Mouse (Mus musculus): ENCODE data around the gene Arhgef28. TPM values are rescaled to one million over a fixed set of nuclear protein-coding genes. Genes with fewer than 3 reads are reported as not detected.

Arhgef28 gene
- polyA plus RNA-seq, 1 experiment: 6.7 TPM

DNA sequence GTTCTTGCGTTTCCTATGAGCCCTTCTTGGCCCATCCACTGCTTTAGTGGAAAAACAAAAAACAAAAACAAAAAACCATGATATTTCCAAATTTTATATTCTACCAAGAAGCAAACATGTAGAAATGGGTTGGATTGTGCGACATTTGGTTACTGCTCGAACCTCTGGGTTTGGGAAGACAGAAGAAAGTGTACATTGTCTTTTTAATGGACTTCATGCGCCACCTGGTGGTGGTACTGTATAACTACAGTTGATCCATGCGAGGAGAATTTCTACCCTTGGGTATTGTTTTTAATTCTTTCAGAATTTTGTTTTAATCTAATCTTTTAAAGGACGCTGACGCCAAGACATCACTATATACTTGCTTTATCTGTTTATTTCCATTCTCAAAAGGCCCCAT is 268.3 kb downstream of the Arhgef28 start:
- no peak for TF ChIP-seq CTCF (IDR thresholded peaks at IDR 0.05; ENCODE audit: low read depth, low read length)
- no peak for TF ChIP-seq POLR2A (IDR thresholded peaks at IDR 0.05; ENCODE audit: insufficient read depth, low read length)
- no peak for TF ChIP-seq EP300 (IDR thresholded peaks at IDR 0.05; ENCODE audit: insufficient read depth, low read depth, low read length)
- no peak overlapping the region for H3K9ac ChIP-seq (ENCODE audit: low read depth, poor library complexity, severe bottlenecking)
- no peaks in the 10 kb centered on the region for H3K9me3 ChIP-seq (replicated peaks; ENCODE audit: control insufficient read depth, insufficient read depth, low read length, poor library complexity, severe bottlenecking)
- no peak overlapping the region for H3K4me3 ChIP-seq (ENCODE audit: low read depth, low read length)
- H3K36me3 ChIP-seq (ENCODE audit: control insufficient read depth, insufficient read depth, low read length, poor library complexity, severe bottlenecking): no peaks in the 10 kb centered on the region
- no peak overlapping the region for H3K27ac ChIP-seq (ENCODE audit: insufficient read depth, low read length)
- H3K27me3 ChIP-seq (ENCODE audit: control insufficient read depth, insufficient read depth, low read length, poor library complexity, severe bottlenecking): no peaks in the 10 kb centered on the region
- peaks cover 3% of the 10 kb centered on the region for H3K4me1 ChIP-seq (ENCODE audit: control insufficient read depth, insufficient read depth, low read length)

DNA sequence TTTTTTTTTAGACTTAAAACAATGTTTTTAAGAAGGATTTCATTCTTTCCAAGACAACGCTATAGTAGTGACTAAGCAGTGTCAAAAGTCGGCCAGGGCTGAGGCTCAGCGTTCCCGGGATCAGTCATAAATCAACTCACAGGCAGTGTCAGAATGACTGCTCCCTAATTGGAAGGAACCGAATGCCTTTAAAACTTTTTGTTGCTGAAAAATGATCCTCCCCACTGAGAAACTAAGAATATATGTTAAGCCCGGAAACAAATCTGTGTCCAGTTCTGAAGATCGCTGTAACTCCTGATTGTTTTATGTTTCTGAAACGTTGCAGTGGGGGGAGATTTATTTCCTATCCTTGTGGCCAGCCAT is 278.1 kb downstream of the Arhgef28 start:
- H3K27me3 ChIP-seq (ENCODE audit: control insufficient read depth, insufficient read depth, low read length, poor library complexity, severe bottlenecking): no peaks in the 10 kb centered on the region
- H3K9me3 ChIP-seq (replicated peaks; ENCODE audit: control insufficient read depth, insufficient read depth, low read length, poor library complexity, severe bottlenecking): no peaks in the 10 kb centered on the region
- no peaks in the 10 kb centered on the region for H3K4me1 ChIP-seq (ENCODE audit: control insufficient read depth, insufficient read depth, low read length)
- no peak overlapping the region for H3K9ac ChIP-seq (ENCODE audit: low read depth, poor library complexity, severe bottlenecking)
- TF ChIP-seq CTCF (IDR thresholded peaks at IDR 0.05; ENCODE audit: low read depth, low read length) (no peak), POLR2A (IDR thresholded peaks at IDR 0.05; ENCODE audit: insufficient read depth, low read length) (no peak), EP300 (IDR thresholded peaks at IDR 0.05; ENCODE audit: insufficient read depth, low read depth, low read length) (no peak)
- H3K27ac ChIP-seq (ENCODE audit: insufficient read depth, low read length): no peak overlapping the region
- H3K4me3 ChIP-seq (ENCODE audit: low read depth, low read length): no peak overlapping the region
- H3K36me3 ChIP-seq (ENCODE audit: control insufficient read depth, insufficient read depth, low read length, poor library complexity, severe bottlenecking): no peaks in the 10 kb centered on the region

DNA sequence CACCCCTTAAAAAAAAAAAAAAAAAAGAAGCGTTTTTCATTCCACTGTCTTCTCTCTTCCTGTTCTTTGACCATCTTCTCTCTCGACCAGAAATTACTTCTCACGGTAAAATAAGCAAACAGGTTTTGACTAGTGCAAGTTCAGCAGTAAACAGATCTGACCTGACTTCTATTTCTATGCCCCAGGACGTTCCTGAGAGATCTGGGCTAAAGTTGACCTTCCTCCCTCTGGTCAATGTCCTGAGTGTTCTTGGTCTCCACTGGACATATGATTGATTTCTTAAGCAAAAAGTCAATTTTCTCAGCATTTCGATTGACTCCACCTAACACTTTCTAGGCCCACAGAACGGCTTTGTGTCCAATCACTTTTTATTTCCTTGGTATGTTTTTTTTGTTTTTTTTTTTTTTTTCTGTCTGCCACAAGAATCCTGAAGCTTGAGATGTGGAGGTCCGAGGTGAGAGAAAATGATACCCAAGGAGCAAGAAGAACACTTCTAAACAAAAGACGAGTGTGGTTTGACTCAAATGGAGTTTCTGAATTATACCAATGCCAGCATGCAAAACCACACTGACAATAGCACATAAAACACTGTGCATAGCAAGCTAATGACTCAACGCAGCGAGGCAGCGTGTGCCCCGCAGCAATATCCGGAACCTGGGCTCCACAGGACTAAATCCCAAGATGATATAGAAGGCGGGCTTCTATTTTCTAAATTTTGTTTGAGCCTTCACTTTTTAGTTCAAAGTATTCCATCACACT is 278.7 kb downstream of the Arhgef28 start:
- no peaks in the 10 kb centered on the region for H3K36me3 ChIP-seq (ENCODE audit: control insufficient read depth, insufficient read depth, low read length, poor library complexity, severe bottlenecking)
- H3K4me1 ChIP-seq (ENCODE audit: control insufficient read depth, insufficient read depth, low read length): no peaks in the 10 kb centered on the region
- no peak overlapping the region for H3K27ac ChIP-seq (ENCODE audit: insufficient read depth, low read length)
- TF ChIP-seq EP300 (IDR thresholded peaks at IDR 0.05; ENCODE audit: insufficient read depth, low read depth, low read length): no peak
- no peak for TF ChIP-seq CTCF (IDR thresholded peaks at IDR 0.05; ENCODE audit: low read depth, low read length)
- H3K9me3 ChIP-seq (replicated peaks; ENCODE audit: control insufficient read depth, insufficient read depth, low read length, poor library complexity, severe bottlenecking): no peaks in the 10 kb centered on the region
- H3K9ac ChIP-seq (ENCODE audit: low read depth, poor library complexity, severe bottlenecking): no peak overlapping the region
- no peaks in the 10 kb centered on the region for H3K27me3 ChIP-seq (ENCODE audit: control insufficient read depth, insufficient read depth, low read length, poor library complexity, severe bottlenecking)
- no peak overlapping the region for H3K4me3 ChIP-seq (ENCODE audit: low read depth, low read length)

DNA sequence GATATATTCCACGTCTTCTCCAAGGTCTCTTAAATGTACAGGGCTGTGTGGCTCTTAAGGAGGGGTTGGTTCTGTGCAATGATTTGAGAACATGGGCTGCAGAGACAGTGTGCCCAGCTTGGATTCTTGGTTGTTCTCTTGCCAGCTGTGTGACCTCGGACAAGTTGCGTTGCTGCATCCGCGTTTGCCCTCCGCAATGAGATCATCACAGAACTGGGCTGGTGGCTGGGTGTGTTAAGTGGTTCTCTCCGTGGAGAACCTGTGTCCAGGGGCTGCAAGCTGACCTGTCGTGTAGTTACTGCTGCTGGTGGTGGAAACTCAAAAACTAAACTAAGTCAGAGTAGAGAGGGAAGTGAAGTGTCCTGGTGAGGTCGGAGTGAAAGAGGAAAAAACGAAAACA is 279.9 kb downstream of the Arhgef28 start:
- H3K4me3 ChIP-seq (ENCODE audit: low read depth, low read length): no peak overlapping the region
- H3K9me3 ChIP-seq (replicated peaks; ENCODE audit: control insufficient read depth, insufficient read depth, low read length, poor library complexity, severe bottlenecking): no peaks in the 10 kb centered on the region
- no peak for TF ChIP-seq CTCF (IDR thresholded peaks at IDR 0.05; ENCODE audit: low read depth, low read length)
- TF ChIP-seq POLR2A (IDR thresholded peaks at IDR 0.05; ENCODE audit: insufficient read depth, low read length): no peak
- no peak for TF ChIP-seq EP300 (IDR thresholded peaks at IDR 0.05; ENCODE audit: insufficient read depth, low read depth, low read length)
- H3K36me3 ChIP-seq (ENCODE audit: control insufficient read depth, insufficient read depth, low read length, poor library complexity, severe bottlenecking): no peaks in the 10 kb centered on the region
- H3K9ac ChIP-seq (ENCODE audit: low read depth, poor library complexity, severe bottlenecking): no peak overlapping the region
- H3K4me1 ChIP-seq (ENCODE audit: control insufficient read depth, insufficient read depth, low read length): no peaks in the 10 kb centered on the region
- no peak overlapping the region for H3K27ac ChIP-seq (ENCODE audit: insufficient read depth, low read length)
- no peaks in the 10 kb centered on the region for H3K27me3 ChIP-seq (ENCODE audit: control insufficient read depth, insufficient read depth, low read length, poor library complexity, severe bottlenecking)

DNA sequence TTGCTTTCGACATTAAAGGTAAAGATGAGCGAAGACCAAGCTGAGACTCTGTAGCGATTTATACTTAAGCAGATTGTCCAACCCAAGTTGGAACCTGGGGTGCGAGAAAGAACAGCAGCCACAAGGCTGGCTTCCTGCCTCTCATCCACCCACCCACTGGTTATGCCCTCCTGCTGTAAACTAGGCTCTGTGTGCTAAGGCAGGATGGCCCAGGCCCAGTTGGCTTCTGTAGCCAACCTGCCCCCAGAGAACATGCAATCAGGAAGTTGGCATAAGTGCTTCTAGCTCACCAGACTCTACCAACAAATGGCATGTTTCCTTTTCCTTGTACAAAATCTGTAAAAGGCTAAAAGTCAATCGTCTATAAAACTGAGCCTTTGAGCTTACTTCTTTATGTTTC is 283.2 kb downstream of the Arhgef28 start:
- no peaks in the 10 kb centered on the region for H3K9me3 ChIP-seq (replicated peaks; ENCODE audit: control insufficient read depth, insufficient read depth, low read length, poor library complexity, severe bottlenecking)
- H3K4me3 ChIP-seq (ENCODE audit: low read depth, low read length): no peak overlapping the region
- TF ChIP-seq EP300 (IDR thresholded peaks at IDR 0.05; ENCODE audit: insufficient read depth, low read depth, low read length) (no peak), CTCF (IDR thresholded peaks at IDR 0.05; ENCODE audit: low read depth, low read length) (no peak), POLR2A (IDR thresholded peaks at IDR 0.05; ENCODE audit: insufficient read depth, low read length) (no peak)
- no peak overlapping the region for H3K9ac ChIP-seq (ENCODE audit: low read depth, poor library complexity, severe bottlenecking)
- H3K27me3 ChIP-seq (ENCODE audit: control insufficient read depth, insufficient read depth, low read length, poor library complexity, severe bottlenecking): no peaks in the 10 kb centered on the region
- no peaks in the 10 kb centered on the region for H3K4me1 ChIP-seq (ENCODE audit: control insufficient read depth, insufficient read depth, low read length)
- H3K36me3 ChIP-seq (ENCODE audit: control insufficient read depth, insufficient read depth, low read length, poor library complexity, severe bottlenecking): no peaks in the 10 kb centered on the region
- no peak overlapping the region for H3K27ac ChIP-seq (ENCODE audit: insufficient read depth, low read length)

DNA sequence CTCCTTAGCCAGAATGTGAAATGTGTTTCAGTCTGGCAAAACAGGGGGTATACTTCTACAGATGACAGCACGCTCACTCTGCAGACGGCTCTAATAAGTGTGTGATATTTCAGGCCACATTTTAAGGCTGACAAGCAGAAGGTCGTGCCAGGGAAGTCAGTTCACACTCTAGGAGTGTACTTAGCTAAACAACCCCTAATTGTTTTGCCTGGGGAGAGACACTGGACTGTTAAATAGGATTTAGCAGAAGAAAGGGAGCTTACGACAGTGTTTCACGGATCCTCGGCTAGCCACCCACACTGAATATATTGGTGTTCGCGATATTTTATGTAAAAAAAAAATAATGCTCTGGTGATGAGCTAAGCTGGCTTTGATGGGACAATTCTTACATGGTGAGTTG is 286.6 kb downstream of the Arhgef28 start:
- TF ChIP-seq POLR2A (IDR thresholded peaks at IDR 0.05; ENCODE audit: insufficient read depth, low read length): no peak
- TF ChIP-seq CTCF (IDR thresholded peaks at IDR 0.05; ENCODE audit: low read depth, low read length): no peak
- TF ChIP-seq EP300 (IDR thresholded peaks at IDR 0.05; ENCODE audit: insufficient read depth, low read depth, low read length): no peak
- Histone ChIP-seq H3K9me3 (replicated peaks; ENCODE audit: control insufficient read depth, insufficient read depth, low read length, poor library complexity, severe bottlenecking) (no peaks in the 10 kb centered on the region), H3K9ac (ENCODE audit: low read depth, poor library complexity, severe bottlenecking) (no peak overlapping the region), H3K27ac (ENCODE audit: insufficient read depth, low read length) (no peak overlapping the region), H3K4me1 (ENCODE audit: control insufficient read depth, insufficient read depth, low read length) (no peaks in the 10 kb centered on the region), H3K4me3 (ENCODE audit: low read depth, low read length) (no peak overlapping the region), H3K36me3 (ENCODE audit: control insufficient read depth, insufficient read depth, low read length, poor library complexity, severe bottlenecking) (no peaks in the 10 kb centered on the region), H3K27me3 (ENCODE audit: control insufficient read depth, insufficient read depth, low read length, poor library complexity, severe bottlenecking) (no peaks in the 10 kb centered on the region)
